Mouse (Mus musculus) heart, adult 2 months (tissue): ENCODE measurements around the gene Thap3.

Source experiments
- CTCF ChIP-seq: fragments of 200-600 bp; IDR thresholded peaks from 2 replicates; pipeline ENCODE4 v1.8.1; 2022; ENCODE audit warnings: antibody characterized with exemption, mild to moderate bottlenecking, moderate library complexity
- EP300 ChIP-seq: fragments of 200-500 bp; IDR thresholded peaks from 2 replicates; pipeline ENCODE4 v1.6.1; 2011; ENCODE audit warnings: low read depth, low read length, control low read depth; ENCODE audit not compliant: insufficient read depth
- POLR2A ChIP-seq: fragments of 200-500 bp; IDR thresholded peaks from 2 replicates; pipeline ENCODE4 v1.6.1; 2011; ENCODE audit warnings: mild to moderate bottlenecking, low read depth, low read length, control low read depth; ENCODE audit not compliant: insufficient read depth

GRCm38 (mm10) chr4:152006137-152006536 lies 17.3 kb upstream of the Thap3 start:
- TF ChIP-seq EP300 (no peak), CTCF (peak; percentile 65), POLR2A (no peak)
